Mouse (Mus musculus) C3H10T1/2 (cell line): ENCODE results near the gene Dnah12. TPM values are rescaled to one million over a fixed set of nuclear protein-coding genes. Genes with fewer than 3 reads are reported as not detected.

Experiments used
- polyA plus RNA-seq, 2 experiments: library from polyadenylated mRNA; unstranded; fragments of >200 nt; fragmentation: generic; extraction: Trizol; gene quantifications; one replicate each; pipeline ENCODE4 v1.2.1; 2012; ENCODE audit warnings: missing spikeins in 2 of 2

The Dnah12 gene
- not detected for polyA plus RNA-seq

DNA sequence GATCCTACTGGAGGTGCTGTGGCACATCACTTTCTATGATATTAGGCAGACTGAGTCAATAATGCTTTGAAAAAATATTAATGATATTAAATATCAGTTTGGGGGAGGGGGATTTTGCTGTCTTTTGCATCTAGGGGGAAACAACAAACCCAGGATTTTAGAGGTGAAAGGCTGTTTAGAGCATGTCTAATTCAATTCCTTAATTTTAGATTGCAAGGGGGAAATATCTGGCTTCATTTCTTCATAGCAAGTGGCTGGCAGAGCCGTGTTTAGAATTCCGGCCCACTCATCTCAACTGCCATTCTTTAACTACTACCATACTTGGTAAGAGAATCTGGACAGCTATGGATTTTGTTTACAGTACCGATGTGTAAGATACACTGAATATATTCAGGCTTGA is at the start of gene Dnah12:
Dnah12 (plus strand) TSS at position 301 of the 400 bp plus-strand sequence.

DNA sequence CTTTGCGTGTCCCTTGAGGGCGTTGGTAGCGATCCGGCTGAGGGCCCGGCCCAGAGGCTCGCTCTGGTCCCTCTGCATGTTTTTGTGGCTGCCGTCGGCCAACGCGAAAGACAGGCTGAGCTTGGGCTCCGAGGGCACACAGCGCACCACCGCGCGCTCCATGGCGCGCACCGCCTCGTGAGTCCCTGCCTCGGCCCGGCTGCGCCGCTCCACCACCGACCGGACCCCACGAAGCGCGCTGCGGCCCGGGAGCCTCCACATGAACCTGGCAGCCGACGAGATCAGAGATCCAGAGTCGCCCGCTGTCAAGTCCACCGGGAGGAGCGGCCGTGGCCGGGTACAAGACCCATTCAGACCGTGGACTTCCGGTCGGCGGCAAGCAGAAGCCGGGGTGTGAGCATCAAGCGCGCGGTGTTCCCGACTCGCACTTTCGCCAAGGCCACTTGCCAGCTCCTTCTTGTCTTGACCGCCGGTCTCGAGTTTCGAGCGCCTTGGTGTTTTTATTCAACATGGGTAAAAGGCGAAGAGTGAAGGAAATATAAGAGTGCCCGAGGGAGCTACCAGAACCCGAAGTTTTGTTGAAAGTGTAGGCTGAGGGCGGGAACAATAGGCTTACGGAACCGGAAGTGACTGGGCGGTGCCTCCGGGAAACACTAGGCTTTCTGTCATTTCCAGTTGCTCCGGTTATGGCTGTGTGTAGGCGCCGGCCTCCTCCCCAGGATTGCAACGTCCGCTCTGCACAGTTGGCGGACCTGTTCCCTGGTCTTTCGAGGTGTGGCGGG is 23.6 kb upstream of the Dnah12 start, which contains the start of gene Pde12:
Pde12 (minus strand) TSS at position 592 of the 782 bp plus-strand sequence.

DNA sequence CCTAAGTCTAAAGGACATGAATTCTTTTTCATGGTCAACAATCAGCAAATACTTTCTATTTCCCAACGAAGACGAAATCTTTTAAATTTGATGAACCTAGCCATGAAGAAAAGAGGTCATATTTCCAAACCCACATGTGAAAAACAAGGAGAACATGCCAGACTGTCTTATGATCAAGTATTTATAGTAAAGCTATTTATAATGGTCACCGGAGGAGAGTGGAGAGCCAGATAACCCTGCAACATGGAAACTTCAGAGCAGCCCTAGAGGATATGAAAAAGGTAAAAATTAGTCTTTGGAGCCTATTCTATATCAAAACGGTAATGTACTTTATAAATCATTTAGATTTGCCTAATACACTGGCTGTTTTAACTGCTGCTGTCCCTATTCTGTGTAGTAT is 201.3 kb downstream of the Dnah12 start, which contains the start of gene Asb14:
Asb14 (plus strand) TSS at position 166 of the 400 bp plus-strand sequence.

Other genes starting within 250 kb of the Dnah12 start
- gene Slmap, start 158.3 kb upstream of the Dnah12 start, polyA plus RNA-seq: 1 to 10 TPM in 1 of 2 experiments, under 1 TPM in 1; 0.64 to 6.7 TPM
- 1 to 10 TPM in 1 of 2 experiments, under 1 TPM in 1; 0.35 to 3.9 TPM for gene Dennd6a, start 119.4 kb upstream of the Dnah12 start, polyA plus RNA-seq
- gene Arf4, start 55.2 kb upstream of the Dnah12 start, polyA plus RNA-seq: 100 to 1,000 TPM in 1 of 2 experiments, 10 to 100 TPM in 1; 41.8 to 127 TPM
- 1 to 10 TPM in 1 of 2 experiments, under 1 TPM in 1; 0.25 to 1.3 TPM for gene Pde12, start 23.4 kb upstream of the Dnah12 start, polyA plus RNA-seq
- under 1 TPM in 1 of 2 experiments, not detected in 1; 0.07 TPM for gene Asb14, start 201.3 kb downstream of the Dnah12 start, polyA plus RNA-seq